In genomic region chr12:100956825-100957224, GRCm38 (mm10) we compare ENCODE assay signal across 11 mouse cellular contexts. TPM values are rescaled to one million over a fixed set of nuclear protein-coding genes. Genes with fewer than 3 reads are reported as not detected.
DNase-seq lines count a peak whose midpoint lies in the region; ATAC-seq and TF ChIP-seq lines count a peak whose summit lies in the region.
"Had no signal": no experiment of that assay in that cellular context is flagged by ENCODE, and none has a peak within 500 bp of the region (broad histone marks: within the 10 kb centered on the region; RNA-seq: fewer than 3 reads in every experiment).

No protein-coding gene starts in this region.

- no peak overlapping the region for H3K4me2 ChIP-seq in kidney, embryonic 15.5 days
- no peak overlapping the region for H3K4me2 ChIP-seq in hindbrain, embryonic 11.5 days (replicated peaks; ENCODE audit: low read depth, low read length)
- H3K4me2 ChIP-seq in liver, embryonic 14.5 days (ENCODE audit: low read depth) = peak overlapping the region; percentile 79

- peaks cover 53% of the 10 kb centered on the region for H3K4me1 ChIP-seq in kidney, embryonic 15.5 days
- peaks cover 11% of the 10 kb centered on the region for H3K4me1 ChIP-seq in hindbrain, embryonic 11.5 days (replicated peaks; ENCODE audit: control insufficient read depth, insufficient read depth, low read length)
- H3K4me1 ChIP-seq in liver, embryonic 14.5 days (replicated peaks; ENCODE audit: control insufficient read depth in 2 of 2, insufficient read depth in 2 of 2, low read length in 1 of 2) = peaks cover 76 to 77% of the 10 kb centered on the region in 2 experiments

- no peak for TF ChIP-seq EP300 in liver, embryonic 14.5 days (IDR thresholded peaks at IDR 0.05; ENCODE audit: low read depth)

- no peak overlapping the region for H3K9ac ChIP-seq in kidney, embryonic 15.5 days
- H3K9ac ChIP-seq in hindbrain, embryonic 11.5 days (ENCODE audit: low read depth, low read length) = no peak overlapping the region
- peak overlapping the region; percentile 76 for H3K9ac ChIP-seq in liver, embryonic 14.5 days (replicated peaks)

- WGBS in kidney, embryonic 15.5 days = 45% methylated on average over 4 of the region's 4 CpGs
- WGBS in hindbrain, embryonic 11.5 days = 24% methylated on average over 4 of the region's 4 CpGs
- 33% methylated on average over 4 of the region's 4 CpGs for WGBS in liver, embryonic 14.5 days (ENCODE audit: insufficient replicate concordance)

- no peaks in the 10 kb centered on the region for H3K9me3 ChIP-seq in kidney, embryonic 15.5 days (replicated peaks)
- H3K9me3 ChIP-seq in hindbrain, embryonic 11.5 days (ENCODE audit: control insufficient read depth, low read length) = no peaks in the 10 kb centered on the region
- H3K9me3 ChIP-seq in liver, embryonic 14.5 days (ENCODE audit: control insufficient read depth, low read length) = no peaks in the 10 kb centered on the region

- no peak overlapping the region for H3K4me3 ChIP-seq in kidney, embryonic 15.5 days (replicated peaks)
- no peak overlapping the region for H3K4me3 ChIP-seq in hindbrain, embryonic 11.5 days (ENCODE audit: low read depth, low read length)
- H3K4me3 ChIP-seq in liver, embryonic 14.5 days (ENCODE audit: insufficient read depth in 1 of 2, low read depth in 2 of 2, low read length in 2 of 2) = no peak overlapping the region

- ATAC-seq in kidney, embryonic 15.5 days (replicated peaks; ENCODE audit: low FRiP score) = no peak
- no peak for ATAC-seq in hindbrain, embryonic 11.5 days (ENCODE audit: low FRiP score)
- no peak for ATAC-seq in liver, embryonic 14.5 days (ENCODE audit: insufficient read depth)
- ATAC-seq in megakaryocyte, adult 5-6 weeks (ENCODE audit: poor library complexity, severe bottlenecking) = no peak

- H3K27me3 ChIP-seq in kidney, embryonic 15.5 days = no peaks in the 10 kb centered on the region
- H3K27me3 ChIP-seq in hindbrain, embryonic 11.5 days (ENCODE audit: control insufficient read depth, insufficient read depth, low read length) = no peaks in the 10 kb centered on the region
- H3K27me3 ChIP-seq in liver, embryonic 14.5 days (ENCODE audit: control insufficient read depth, insufficient read depth, low read length) = no peaks in the 10 kb centered on the region

- no peak for TF ChIP-seq CTCF in liver, embryonic 14.5 days (IDR thresholded peaks at IDR 0.05; ENCODE audit: low read depth)

- no peak for DNase-seq in kidney, postnatal 36 days
- peak; percentile 41 for DNase-seq in c-Kit-negative CD71-positive TER-119-positive erythroid progenitor cells, embryonic 14.5 days (ENCODE audit: low read depth, low spot score)
- DNase-seq in hindbrain, embryonic 11.5 days (ENCODE audit: low spot score) = peak; percentile 17
- DNase-seq in liver, embryonic 14.5 days (ENCODE audit: low read depth in 3 of 3, low spot score in 3 of 3) = no peak
- DNase-seq in gastrocnemius, adult 18-20 months (ENCODE audit: low spot score) = no peak
- DNase-seq in right cerebral cortex, postnatal 4 days = no peak
- DNase-seq: kidney, postnatal 25 days; right cerebral cortex, postnatal 25 days; thymus, postnatal 14 days had no signal

- peaks cover 13% of the 10 kb centered on the region for H3K36me3 ChIP-seq in kidney, embryonic 15.5 days
- H3K36me3 ChIP-seq in hindbrain, embryonic 11.5 days (ENCODE audit: control insufficient read depth, insufficient read depth, low read length) = no peaks in the 10 kb centered on the region
- H3K36me3 ChIP-seq in liver, embryonic 14.5 days (replicated peaks; ENCODE audit: control insufficient read depth, insufficient read depth, low read depth) = peaks cover 6% of the 10 kb centered on the region; the same call in 1 of the 2 replicates

- H3K27ac ChIP-seq in kidney, embryonic 15.5 days = peak overlapping the region; percentile 3; the same call in 1 of the 2 replicates
- no peak overlapping the region for H3K27ac ChIP-seq in hindbrain, embryonic 11.5 days (ENCODE audit: low read depth, low read length)
- peak overlapping the region; percentile 99 for H3K27ac ChIP-seq in liver, embryonic 14.5 days

RNA-seq across cellular contexts. Expression of gene Gpr68, which starts 48.8 kb away (rescaled TPM):
- 0.51 and 0.53 TPM in 2 replicates for polyA plus RNA-seq in kidney, embryonic 15.5 days (2015; fragmentation: Nextera tagmentation; extraction: Ambion mirVana)
- polyA plus RNA-seq in hindbrain, embryonic 11.5 days (2014; fragmentation: Nextera tagmentation; extraction: Ambion mirVana) = 0.22 TPM in 1 of 2 replicates, not detected in the other
- polyA plus RNA-seq in liver, embryonic 14.5 days (2012; rRNA removed) = 0.04 TPM in 2 replicates
- not detected in 2 replicates for polyA plus RNA-seq in liver, embryonic 14.5 days (2014; fragmentation: Nextera tagmentation; extraction: Ambion mirVana)
- total RNA-seq in gastrocnemius, adult 18-20 months (2021) = under 1 TPM in 1 of 2 experiments, not detected in 1; 0.26 TPM
- total RNA-seq in megakaryocyte, adult 5-6 weeks (2015) = 0.11 and 1.1 TPM in 2 replicates
- total RNA-seq in megakaryocyte, adult 5-6 weeks (2017) = 0.49 and 0.77 TPM in 2 replicates

Comparison
In these comparisons a context has a peak if more than half of its experiments do, and no peak if none do; other contexts are left out.
1. DNase-seq: peak in c-Kit-negative CD71-positive TER-119-positive erythroid progenitor cells, embryonic 14.5 days (single experiment) and hindbrain, embryonic 11.5 days (single experiment); none in kidney, postnatal 36 days (0 of 2), liver, embryonic 14.5 days (0 of 3), gastrocnemius, adult 18-20 months (single experiment) and right cerebral cortex, postnatal 4 days (single experiment).